33 mouse cellular contexts compared by ENCODE assay signal in the genomic region with DNA sequence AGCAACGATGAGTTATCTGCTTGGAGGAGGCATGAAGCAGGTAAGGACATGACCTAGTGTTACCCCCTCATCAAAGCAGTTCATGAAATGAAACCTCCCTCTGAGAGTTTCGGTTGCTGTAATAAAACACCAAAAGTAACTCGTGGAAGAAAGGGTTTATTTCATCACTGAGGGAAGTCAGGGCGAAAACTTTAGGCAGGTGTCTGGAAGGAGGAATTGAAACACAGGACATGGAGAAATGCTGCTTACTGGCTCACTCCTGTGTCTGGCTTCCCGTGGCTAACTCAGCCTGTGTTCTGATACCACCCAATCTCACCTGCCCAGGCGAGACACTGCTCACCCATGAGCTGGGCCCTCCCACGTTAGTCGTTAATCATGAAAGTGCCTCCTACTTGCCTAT. TPM values are rescaled to one million over a fixed set of nuclear protein-coding genes. Genes with fewer than 3 reads are reported as not detected.
"Had no signal": no experiment of that assay in that cellular context is flagged by ENCODE, and none has a peak within 500 bp of the region (broad histone marks: within the 10 kb centered on the region; RNA-seq: fewer than 3 reads in every experiment).

No protein-coding gene starts in this region.

- H3K27ac ChIP-seq: limb, embryonic 10.5 days; limb, embryonic 12.5 days; limb, embryonic 13.5 days; limb, embryonic 15.5 days; liver, embryonic 12.5 days; liver, embryonic 13.5 days; liver, embryonic 14.5 days; liver, embryonic 15.5 days; lung, embryonic 15.5 days; macrophage; midbrain, embryonic 10.5 days; midbrain, embryonic 12.5 days; midbrain, embryonic 13.5 days; midbrain, embryonic 15.5 days had no signal

- ATAC-seq: liver, embryonic 12.5 days; liver, postnatal 0 days; lung, postnatal 0 days; midbrain, embryonic 13.5 days; midbrain, embryonic 15.5 days; midbrain, embryonic 16.5 days had no signal

- DNase-seq: left cerebral cortex, postnatal 4 days; liver; liver, embryonic 13.5 days; liver, postnatal 0 days; lung, adult 18-20 months; lung, adult 2 months; lung, embryonic 14.5 days; lung, postnatal 10 days; lung, postnatal 14 days; lung, postnatal 36 days; lung, postnatal 4 days; midbrain, embryonic 14.5 days had no signal

- H3K9me3 ChIP-seq: limb, embryonic 10.5 days; limb, embryonic 12.5 days; limb, embryonic 13.5 days; limb, embryonic 15.5 days; liver, embryonic 12.5 days; liver, embryonic 13.5 days; liver, embryonic 15.5 days; lung, embryonic 15.5 days; megakaryocyte, embryonic 14.5 days; midbrain, embryonic 10.5 days; midbrain, embryonic 12.5 days; midbrain, embryonic 13.5 days; midbrain, embryonic 15.5 days had no signal

- H3K27me3 ChIP-seq: limb, embryonic 12.5 days; limb, embryonic 13.5 days; limb, embryonic 15.5 days; liver, embryonic 12.5 days; liver, embryonic 13.5 days; liver, embryonic 15.5 days; lung, embryonic 15.5 days; megakaryocyte, embryonic 14.5 days; midbrain, embryonic 12.5 days; midbrain, embryonic 13.5 days; midbrain, embryonic 15.5 days had no signal

- H3K9ac ChIP-seq: limb, embryonic 12.5 days; limb, embryonic 13.5 days; limb, embryonic 15.5 days; liver, embryonic 12.5 days; liver, embryonic 13.5 days; liver, embryonic 14.5 days; liver, embryonic 15.5 days; liver, postnatal 0 days; lung, embryonic 14.5 days; lung, embryonic 15.5 days; midbrain, embryonic 12.5 days; midbrain, embryonic 13.5 days; midbrain, embryonic 15.5 days had no signal

- H3K4me2 ChIP-seq: limb, embryonic 12.5 days; limb, embryonic 13.5 days; limb, embryonic 15.5 days; liver, embryonic 11.5 days; liver, embryonic 12.5 days; liver, embryonic 13.5 days; liver, embryonic 15.5 days; lung, embryonic 14.5 days; lung, embryonic 15.5 days; midbrain, embryonic 11.5 days; midbrain, embryonic 12.5 days; midbrain, embryonic 13.5 days; midbrain, embryonic 15.5 days had no signal

- H3K4me3 ChIP-seq: limb, embryonic 10.5 days; limb, embryonic 12.5 days; limb, embryonic 13.5 days; limb, embryonic 15.5 days; liver, embryonic 12.5 days; liver, embryonic 13.5 days; liver, embryonic 15.5 days; lung, embryonic 15.5 days; megakaryocyte, embryonic 14.5 days; midbrain, embryonic 10.5 days; midbrain, embryonic 12.5 days; midbrain, embryonic 13.5 days; midbrain, embryonic 15.5 days; myocyte had no signal

RNA-seq across cellular contexts. Expression of a gene that starts 36.2 kb away (rescaled TPM):
- total RNA-seq: liver, adult 2 months; megakaryocyte-erythroid progenitor cell, adult 5-6 weeks had no signal
